In the genomic region with DNA sequence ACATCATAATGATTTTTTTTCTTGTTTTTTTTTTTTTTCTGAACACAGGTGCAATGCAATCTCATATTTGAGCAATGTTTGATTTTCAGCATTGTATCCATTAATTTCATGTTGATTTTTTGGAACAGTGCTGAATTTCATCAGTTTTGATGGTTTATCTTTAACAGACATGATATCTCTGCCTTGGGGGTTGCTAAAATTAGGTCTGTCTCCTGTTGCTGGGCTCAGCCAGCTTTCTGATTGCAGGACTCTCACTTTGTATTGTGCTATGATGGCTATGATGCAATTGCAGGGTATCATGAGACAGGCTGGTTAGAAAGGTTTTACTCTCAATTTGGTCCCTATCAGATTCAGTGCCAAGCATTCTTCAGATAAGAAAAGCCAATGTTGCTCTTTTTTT, we compare ENCODE assay signal across 32 mouse cellular contexts.
"Had no signal": no experiment of that assay in that cellular context is flagged by ENCODE, and none has a peak within 500 bp of the region (broad histone marks: within the 10 kb centered on the region; RNA-seq: fewer than 3 reads in every experiment).

No protein-coding gene starts in this region.

- H3K9me3 ChIP-seq: limb, embryonic 10.5 days; limb, embryonic 12.5 days; limb, embryonic 13.5 days; limb, embryonic 15.5 days; liver, embryonic 12.5 days; liver, embryonic 13.5 days; liver, embryonic 15.5 days; lung, embryonic 15.5 days; megakaryocyte, embryonic 14.5 days; midbrain, embryonic 10.5 days; midbrain, embryonic 12.5 days; midbrain, embryonic 13.5 days; midbrain, embryonic 15.5 days; neural tube, embryonic 12.5 days had no signal

- H3K9ac ChIP-seq: limb, embryonic 12.5 days; limb, embryonic 13.5 days; limb, embryonic 15.5 days; liver, embryonic 12.5 days; liver, embryonic 13.5 days; liver, embryonic 14.5 days; liver, embryonic 15.5 days; lung, embryonic 14.5 days; lung, embryonic 15.5 days; midbrain, embryonic 12.5 days; midbrain, embryonic 13.5 days; midbrain, embryonic 15.5 days; neural tube, embryonic 12.5 days had no signal

- DNase-seq: left cerebral cortex, postnatal 4 days; liver; liver, embryonic 13.5 days; lung, adult 18-20 months; lung, adult 2 months; lung, embryonic 14.5 days; lung, postnatal 10 days; lung, postnatal 14 days; lung, postnatal 36 days; lung, postnatal 4 days; midbrain, embryonic 14.5 days had no signal

- H3K4me2 ChIP-seq: limb, embryonic 12.5 days; limb, embryonic 13.5 days; limb, embryonic 15.5 days; liver, embryonic 11.5 days; liver, embryonic 12.5 days; liver, embryonic 13.5 days; liver, embryonic 15.5 days; lung, embryonic 14.5 days; lung, embryonic 15.5 days; midbrain, embryonic 11.5 days; midbrain, embryonic 12.5 days; midbrain, embryonic 13.5 days; midbrain, embryonic 15.5 days; neural tube, embryonic 12.5 days had no signal

- H3K36me3 ChIP-seq: limb, embryonic 10.5 days; limb, embryonic 12.5 days; limb, embryonic 13.5 days; limb, embryonic 15.5 days; liver, embryonic 12.5 days; liver, embryonic 13.5 days; liver, embryonic 15.5 days; lung, embryonic 15.5 days; midbrain, embryonic 10.5 days; midbrain, embryonic 12.5 days; midbrain, embryonic 13.5 days; midbrain, embryonic 15.5 days; neural tube, embryonic 12.5 days had no signal

- H3K4me1 ChIP-seq: limb, embryonic 15.5 days; liver, embryonic 12.5 days; liver, embryonic 13.5 days; liver, embryonic 15.5 days; lung, embryonic 15.5 days; midbrain, embryonic 15.5 days had no signal

- ATAC-seq: liver, embryonic 12.5 days; lung, postnatal 0 days; midbrain, embryonic 13.5 days; midbrain, embryonic 15.5 days; midbrain, embryonic 16.5 days had no signal

- H3K4me3 ChIP-seq: left cerebral cortex, adult 2 months; limb, embryonic 10.5 days; limb, embryonic 12.5 days; limb, embryonic 13.5 days; limb, embryonic 15.5 days; liver, embryonic 12.5 days; liver, embryonic 13.5 days; liver, embryonic 15.5 days; lung, embryonic 15.5 days; megakaryocyte, embryonic 14.5 days; midbrain, embryonic 10.5 days; midbrain, embryonic 12.5 days; midbrain, embryonic 13.5 days; midbrain, embryonic 15.5 days; myocyte; neural tube, embryonic 12.5 days had no signal

- H3K27ac ChIP-seq: left cerebral cortex, adult 2 months; limb, embryonic 10.5 days; limb, embryonic 12.5 days; limb, embryonic 13.5 days; limb, embryonic 15.5 days; liver, embryonic 12.5 days; liver, embryonic 13.5 days; liver, embryonic 14.5 days; liver, embryonic 15.5 days; lung, embryonic 15.5 days; macrophage; midbrain, embryonic 10.5 days; midbrain, embryonic 12.5 days; midbrain, embryonic 13.5 days; midbrain, embryonic 15.5 days; neural tube, embryonic 12.5 days had no signal

- H3K27me3 ChIP-seq: limb, embryonic 13.5 days; limb, embryonic 15.5 days; liver, embryonic 12.5 days; liver, embryonic 13.5 days; liver, embryonic 15.5 days; lung, embryonic 15.5 days; megakaryocyte, embryonic 14.5 days; midbrain, embryonic 12.5 days; midbrain, embryonic 13.5 days; midbrain, embryonic 15.5 days; neural tube, embryonic 12.5 days had no signal
